ENCODE assay signal across 15 mouse cellular contexts in the genomic region with DNA sequence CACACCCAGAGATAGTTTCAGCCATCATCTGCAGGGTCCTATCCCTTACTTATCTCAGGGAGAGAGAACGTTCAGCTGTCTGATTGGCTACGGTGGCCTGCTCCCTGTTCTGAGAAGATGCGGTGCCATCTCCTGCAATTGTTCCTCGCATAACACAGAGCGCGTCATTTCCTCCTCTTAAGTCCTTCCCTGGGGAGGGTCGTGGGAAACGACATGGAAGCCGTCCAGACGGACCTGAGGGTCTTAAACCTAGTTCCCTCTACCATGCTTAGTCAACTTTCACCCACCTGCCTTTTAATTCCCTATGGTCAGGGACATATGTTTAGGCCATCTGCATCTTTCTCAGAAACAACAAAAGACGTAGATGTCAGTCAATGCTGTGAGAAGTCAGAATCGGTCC.
"Had no signal": no experiment of that assay in that cellular context is flagged by ENCODE, and none has a peak within 500 bp of the region (broad histone marks: within the 10 kb centered on the region; RNA-seq: fewer than 3 reads in every experiment).

No protein-coding gene starts in this region.

- H3K4me1 ChIP-seq: liver, embryonic 13.5 days; stomach, embryonic 15.5 days had no signal

- H3K9me3 ChIP-seq: liver, embryonic 13.5 days; midbrain, embryonic 15.5 days; neural tube, embryonic 13.5 days; stomach, embryonic 15.5 days had no signal

- DNase-seq: kidney, adult 8-10 months; kidney, postnatal 14 days; kidney, postnatal 4 days; liver, embryonic 13.5 days; lung, adult 2 months; lung, postnatal 14 days; lung, postnatal 4 days; retina, postnatal 1 day; right cerebral cortex, postnatal 25 days; spleen, adult 18-20 months; thymus, postnatal 25 days had no signal

- H3K27ac ChIP-seq: liver, embryonic 13.5 days; midbrain, embryonic 15.5 days; neural tube, embryonic 13.5 days; stomach, embryonic 15.5 days had no signal

- H3K36me3 ChIP-seq: liver, embryonic 13.5 days; midbrain, embryonic 15.5 days; neural tube, embryonic 13.5 days; stomach, embryonic 15.5 days had no signal

- ATAC-seq: midbrain, embryonic 15.5 days had no signal

- H3K4me2 ChIP-seq: liver, embryonic 13.5 days; midbrain, embryonic 15.5 days; neural tube, embryonic 13.5 days; stomach, embryonic 15.5 days had no signal

- H3K9ac ChIP-seq: liver, embryonic 13.5 days; midbrain, embryonic 15.5 days; neural tube, embryonic 13.5 days; stomach, embryonic 15.5 days had no signal

- H3K4me3 ChIP-seq: liver, embryonic 13.5 days; midbrain, embryonic 15.5 days; myocyte; neural tube, embryonic 13.5 days; stomach, embryonic 15.5 days had no signal

- H3K27me3 ChIP-seq: liver, embryonic 13.5 days; midbrain, embryonic 15.5 days; neural tube, embryonic 13.5 days; stomach, embryonic 15.5 days had no signal
